Mouse (Mus musculus) intestine, embryonic 14.5 days (tissue): ENCODE results near the gene Nwd2. TPM values are rescaled to one million over a fixed set of nuclear protein-coding genes. Genes with fewer than 3 reads are reported as not detected.

Source experiments
- ATAC-seq: fragments of 200-750 bp; cut with Nextera tagmentation; replicated peaks from 2 replicates; pipeline ENCODE4 v1.8.0; 2017; ENCODE audit warnings: low read depth, moderate number of reproducible peaks, moderate TSS enrichment, moderate library complexity; ENCODE audit not compliant: low FRiP score, low TSS enrichment
- DNase-seq: peaks from one replicate; pipeline ENCODE4 v3.0.0-alpha.2; 2018; ENCODE audit warnings: low spot score
- H3K27ac ChIP-seq: fragments of 300-500 bp; sonication (generic); 2 replicates; pipeline ENCODE4 v1.5.1; 2014; ENCODE audit warnings: low read depth, mild to moderate bottlenecking, control low read depth
- H3K27me3 ChIP-seq: fragments of 300-500 bp; sonication (generic); replicated peaks from 2 replicates; pipeline ENCODE4 v1.6.1; 2014; ENCODE audit warnings: low read length, control low read depth; ENCODE audit not compliant: control insufficient read depth, insufficient read depth
- H3K36me3 ChIP-seq: fragments of 300-500 bp; sonication (generic); 2 replicates; pipeline ENCODE4 v1.6.1; 2014; ENCODE audit warnings: low read length, control low read depth; ENCODE audit not compliant: control insufficient read depth, insufficient read depth
- H3K4me1 ChIP-seq: fragments of 300-500 bp; sonication (generic); replicated peaks from 2 replicates; pipeline ENCODE4 v1.6.1; 2014; ENCODE audit warnings: low read length, control low read depth, mixed read lengths; ENCODE audit not compliant: control insufficient read depth, insufficient read depth
- H3K4me2 ChIP-seq: fragments of 300-500 bp; sonication (generic); 2 replicates; pipeline ENCODE4 v1.6.1; 2014; ENCODE audit warnings: low read length
- H3K4me3 ChIP-seq: fragments of 300-500 bp; sonication (generic); 2 replicates; pipeline ENCODE4 v1.5.1; 2014; ENCODE audit warnings: low read depth, low read length, control low read depth, mixed read lengths
- H3K9ac ChIP-seq: fragments of 300-500 bp; sonication (generic); 2 replicates; pipeline ENCODE4 v1.6.1; 2014; ENCODE audit warnings: mild to moderate bottlenecking, low read length
- H3K9me3 ChIP-seq: fragments of 300-500 bp; sonication (generic); 2 replicates; pipeline ENCODE4 v1.6.1; 2016; ENCODE audit warnings: low read length, control low read depth; ENCODE audit not compliant: control insufficient read depth
- WGBS: fragments of 180-500 bp; shearing (Covaris S2); extraction: QIAGEN DNeasy Blood & Tissue Kit; methylation state at CpG from one replicate; pipeline ENCODE4 v1.1.7; 2014; 5-methylcytosine and 5-hydroxymethylcytosine counted together
- polyA plus RNA-seq: library from polyadenylated mRNA; unstranded; fragments of >200 nt; fragmentation: Nextera tagmentation; extraction: Ambion mirVana; gene quantifications from 2 replicates; pipeline ENCODE4 v1.2.1, GENCODE M21; 2014

The Nwd2 gene
- polyA plus RNA-seq, result 0.42 and 0.52 TPM in 2 replicates

- Histone ChIP-seq H3K9ac (peak within 1 kb of the TSS; percentile 8; the same call in 1 of the 2 replicates), H3K4me1 (no peaks in the 10 kb centered on the region), H3K4me2 (peak within 1 kb of the TSS; percentile 95), H3K9me3 (no peaks in the 10 kb centered on the region), H3K27ac (no peak within 1 kb of the TSS), H3K27me3 (peaks cover 54% of the 10 kb centered on the region), H3K4me3 (peak within 1 kb of the TSS; percentile 52), H3K36me3 (no peaks in the 10 kb centered on the region)
- WGBS, result 2% methylated on average over 29 of the region's 29 CpGs
- no peak for ATAC-seq
- peak; percentile 71 for DNase-seq
Observed at GRCm38 (mm10) chr5:63649070-63649532, at the start of gene Nwd2. TSS of gene Nwd2 (plus strand) at chr5:63649102.

GRCm38 (mm10) chr5:63607447-63607846 is 41.5 kb upstream of the Nwd2 start:
- no peak for ATAC-seq
- H3K27ac ChIP-seq, result no peak overlapping the region
- no peaks in the 10 kb centered on the region for H3K4me1 ChIP-seq
- no peak overlapping the region for H3K4me3 ChIP-seq
- no peak for DNase-seq
- WGBS, result 96% methylated on average over 2 of the region's 2 CpGs
- no peaks in the 10 kb centered on the region for H3K27me3 ChIP-seq
- no peak overlapping the region for H3K9ac ChIP-seq
- no peaks in the 10 kb centered on the region for H3K9me3 ChIP-seq
- H3K4me2 ChIP-seq, result no peak overlapping the region
- H3K36me3 ChIP-seq, result no peaks in the 10 kb centered on the region

GRCm38 (mm10) chr5:63616792-63617668 is 31.9 kb upstream of the Nwd2 start:
- H3K9ac ChIP-seq, result no peak overlapping the region
- no peaks in the 10 kb centered on the region for H3K27me3 ChIP-seq
- ATAC-seq (no peak), DNase-seq (no peak)
- no peaks in the 10 kb centered on the region for H3K36me3 ChIP-seq
- no peaks in the 10 kb centered on the region for H3K4me1 ChIP-seq
- no peaks in the 10 kb centered on the region for H3K9me3 ChIP-seq
- H3K27ac ChIP-seq, result no peak overlapping the region
- no peak overlapping the region for H3K4me2 ChIP-seq
- WGBS, result 73% methylated on average over 3 of the region's 3 CpGs
- H3K4me3 ChIP-seq, result no peak overlapping the region

GRCm38 (mm10) chr5:63624123-63624522 is 24.8 kb upstream of the Nwd2 start:
- WGBS, result 69% methylated on average over 3 of the region's 3 CpGs
- Histone ChIP-seq H3K9me3 (no peaks in the 10 kb centered on the region), H3K4me2 (no peak overlapping the region), H3K4me1 (no peaks in the 10 kb centered on the region), H3K9ac (no peak overlapping the region), H3K27me3 (no peaks in the 10 kb centered on the region), H3K27ac (no peak overlapping the region), H3K4me3 (no peak overlapping the region), H3K36me3 (no peaks in the 10 kb centered on the region)
- DNase-seq, result no peak
- no peak for ATAC-seq

GRCm38 (mm10) chr5:63627832-63628530 is 20.9 kb upstream of the Nwd2 start:
- no peaks in the 10 kb centered on the region for H3K27me3 ChIP-seq
- H3K27ac ChIP-seq, result no peak overlapping the region
- H3K4me1 ChIP-seq, result no peaks in the 10 kb centered on the region
- no peak for ATAC-seq
- no peak overlapping the region for H3K4me2 ChIP-seq
- no peak overlapping the region for H3K4me3 ChIP-seq
- 94% methylated on average over 1 of the region's 1 CpGs for WGBS
- H3K9me3 ChIP-seq, result no peaks in the 10 kb centered on the region
- H3K9ac ChIP-seq, result no peak overlapping the region
- no peaks in the 10 kb centered on the region for H3K36me3 ChIP-seq
- DNase-seq, result no peak

- Histone ChIP-seq H3K9me3 (no peaks in the 10 kb centered on the region), H3K4me1 (no peaks in the 10 kb centered on the region), H3K9ac (no peak overlapping the region), H3K36me3 (no peaks in the 10 kb centered on the region), H3K27ac (no peak overlapping the region), H3K4me3 (no peak overlapping the region), H3K4me2 (no peak overlapping the region), H3K27me3 (no peaks in the 10 kb centered on the region)
- DNase-seq (no peak), ATAC-seq (no peak)
- WGBS, result 76% methylated on average over 3 of the region's 3 CpGs
Observed at GRCm38 (mm10) chr5:63628531-63628871, 20.4 kb upstream of the Nwd2 start.

GRCm38 (mm10) chr5:63634636-63635035 is 14.3 kb upstream of the Nwd2 start:
- no peak overlapping the region for H3K4me3 ChIP-seq
- H3K9ac ChIP-seq, result no peak overlapping the region
- H3K9me3 ChIP-seq, result no peaks in the 10 kb centered on the region
- H3K4me1 ChIP-seq, result no peaks in the 10 kb centered on the region
- ATAC-seq (no peak), DNase-seq (no peak)
- H3K27ac ChIP-seq, result no peak overlapping the region
- whole genome bisulfite sequencing, result 44% methylated on average over 2 of the region's 2 CpGs
- H3K4me2 ChIP-seq, result no peak overlapping the region
- no peaks in the 10 kb centered on the region for H3K27me3 ChIP-seq
- no peaks in the 10 kb centered on the region for H3K36me3 ChIP-seq

- peak; percentile 52 for DNase-seq
- WGBS, result 53% methylated on average over 2 of the region's 2 CpGs
Observed at GRCm38 (mm10) chr5:63648187-63648586, 715 bp upstream of the Nwd2 start.

More at GRCm38 (mm10) chr5:63648187-63648586, 715 bp upstream of the Nwd2 start:
- Histone ChIP-seq H3K4me2 (no peak overlapping the region), H3K9ac (no peak overlapping the region), H3K27ac (no peak overlapping the region), H3K4me3 (no peak overlapping the region), H3K27me3 (peaks cover 54% of the 10 kb centered on the region), H3K36me3 (no peaks in the 10 kb centered on the region), H3K4me1 (no peaks in the 10 kb centered on the region), H3K9me3 (no peaks in the 10 kb centered on the region)
- no peak for ATAC-seq
